Mouse (Mus musculus) right cerebral cortex, postnatal 36 days (tissue): ENCODE measurements around the gene Gstcd.

Experiments
- DNase-seq, 2 experiments: peaks; one replicate each; pipeline ENCODE4 v3.0.0; 2022; ENCODE audit warnings: low spot score in 2 of 2, mixed read lengths in 1 of 2

The Gstcd gene

DNA sequence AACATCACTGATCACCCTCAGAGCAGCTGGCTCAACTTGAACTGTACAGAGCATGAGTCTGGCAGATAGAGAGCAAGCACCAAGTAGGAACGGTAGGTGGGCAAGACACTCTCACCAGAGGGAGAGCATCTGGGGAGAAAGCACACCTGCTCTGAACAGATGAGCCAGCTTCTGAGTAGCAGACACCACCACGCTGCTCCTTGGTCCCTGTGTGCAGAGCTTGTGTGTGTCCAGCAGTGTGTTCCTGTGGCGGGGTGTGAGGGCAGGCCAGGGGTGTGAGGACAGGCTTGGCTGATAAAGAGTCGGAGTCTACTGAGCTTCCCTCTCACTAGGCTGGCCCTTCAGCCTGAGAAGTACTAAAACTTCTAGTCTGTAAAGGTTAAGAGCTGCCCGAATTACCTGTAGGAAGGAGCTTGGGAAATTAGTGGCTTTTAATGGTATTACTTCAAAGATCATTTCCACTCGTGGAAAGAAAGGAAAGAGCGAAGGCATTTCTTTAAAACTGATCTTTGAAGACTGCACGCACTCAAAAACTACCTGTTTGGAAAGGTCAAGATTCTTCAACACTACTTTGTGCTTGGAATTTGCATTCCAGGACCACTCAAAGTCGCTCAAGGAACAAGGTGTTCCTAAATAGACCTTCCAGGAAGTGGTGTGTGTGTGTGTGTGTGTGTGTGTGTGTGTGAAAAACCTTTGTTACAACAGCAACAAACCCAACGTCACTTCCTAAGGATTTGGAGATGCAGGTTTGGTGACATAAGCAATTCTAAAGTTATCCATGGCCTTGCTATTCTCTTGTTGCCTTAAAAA is 151.4 kb downstream of the Gstcd start:
- DNase-seq, result no peak

DNA sequence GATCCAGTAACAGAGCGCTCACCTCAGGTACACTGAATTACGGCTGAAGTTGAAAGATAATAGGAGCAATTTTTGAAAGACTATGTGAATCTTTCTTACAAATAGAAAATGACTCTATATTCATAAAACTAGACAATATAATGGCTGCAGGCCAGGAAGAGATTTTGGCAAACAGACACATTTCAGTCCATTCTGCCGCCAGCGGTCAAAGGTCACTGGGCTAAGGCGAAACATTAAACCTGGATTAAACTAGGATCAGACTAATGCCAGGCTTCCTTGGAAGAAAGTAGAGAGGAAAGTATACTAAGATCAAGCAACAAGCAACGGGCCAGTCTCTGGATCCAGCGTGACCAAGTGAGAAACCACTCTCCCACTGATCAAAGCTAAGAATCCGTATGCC is 152.8 kb downstream of the Gstcd start:
- no peak for DNase-seq

DNA sequence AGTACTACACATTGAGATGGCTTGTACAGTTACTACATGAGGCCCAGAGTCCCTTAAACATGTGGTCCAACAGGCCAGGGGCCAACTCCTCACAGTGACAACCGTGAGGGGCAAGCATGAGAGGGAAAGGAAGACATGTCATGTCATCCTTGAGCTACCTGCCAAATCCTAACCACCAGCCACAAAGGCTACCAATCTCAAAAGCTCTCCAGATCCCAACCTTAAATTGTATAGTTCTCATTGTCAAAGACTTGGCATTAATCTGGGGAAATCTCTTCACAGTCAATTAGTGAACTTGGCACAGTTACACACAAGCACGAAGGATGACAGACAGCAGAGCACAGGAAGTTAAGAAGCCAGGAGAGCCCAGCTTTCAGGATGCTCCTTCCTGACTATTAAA is 157.2 kb downstream of the Gstcd start:
- DNase-seq, result no peak
